Mouse (Mus musculus) G1E (cell line): Measurements from ENCODE around the gene Zbtb46.

Source experiments
- CTCF ChIP-seq: IDR thresholded peaks from 2 replicates; pipeline ENCODE4 v1.5.1; 2012; ENCODE audit warnings: low read depth, low read length, inconsistent platforms, mixed read lengths
- GATA1 ChIP-seq: IDR thresholded peaks from 2 replicates; pipeline ENCODE4 v1.6.1; 2012; ENCODE audit warnings: borderline replicate concordance, low read length, inconsistent platforms, mixed read lengths
- TAL1 ChIP-seq: conservative IDR thresholded peaks from 2 replicates; pipeline ENCODE4 v1.6.1; 2012; ENCODE audit warnings: low read depth, low read length, inconsistent platforms, mixed read lengths

GRCm38 (mm10) chr2:181436246-181436645 is 23.0 kb downstream of the Zbtb46 start:
- TF ChIP-seq TAL1 (no peak), CTCF (no peak), GATA1 (no peak)
